Mouse (Mus musculus) hindbrain, embryonic 13.5 days (tissue): ENCODE results near the gene H2-DMb1. TPM values are rescaled to one million over a fixed set of nuclear protein-coding genes. Genes with fewer than 3 reads are reported as not detected.

ENCODE experiments used
- ATAC-seq: fragments of 200-750 bp; cut with Nextera tagmentation; 2 replicates; pipeline ENCODE4 v1.8.0; 2017; ENCODE audit warnings: moderate TSS enrichment; ENCODE audit not compliant: low FRiP score
- H3K27ac ChIP-seq: fragments of 300-500 bp; sonication (generic); 2 replicates; pipeline ENCODE4 v1.5.1; 2015; ENCODE audit warnings: inconsistent platforms, mild to moderate bottlenecking, moderate library complexity
- H3K27me3 ChIP-seq: fragments of 300-500 bp; sonication (generic); 2 replicates; pipeline ENCODE4 v1.6.1; 2015; ENCODE audit warnings: mild to moderate bottlenecking, inconsistent platforms
- H3K36me3 ChIP-seq: fragments of 300-500 bp; sonication (generic); 2 replicates; pipeline ENCODE4 v1.6.1; 2015; ENCODE audit warnings: mild to moderate bottlenecking, inconsistent platforms
- H3K4me1 ChIP-seq: fragments of 300-500 bp; sonication (generic); replicated peaks from 2 replicates; pipeline ENCODE4 v1.6.1; 2015; ENCODE audit warnings: inconsistent platforms
- H3K4me2 ChIP-seq: fragments of 300-500 bp; sonication (generic); 2 replicates; pipeline ENCODE4 v1.6.1; 2015; ENCODE audit warnings: inconsistent platforms, mild to moderate bottlenecking, moderate library complexity
- H3K4me3 ChIP-seq: fragments of 300-500 bp; sonication (generic); 2 replicates; pipeline ENCODE4 v1.5.1; 2015; ENCODE audit warnings: mild to moderate bottlenecking, inconsistent platforms
- H3K9ac ChIP-seq: fragments of 300-500 bp; sonication (generic); 2 replicates; pipeline ENCODE4 v1.6.1; 2015; ENCODE audit warnings: mild to moderate bottlenecking, inconsistent platforms
- H3K9me3 ChIP-seq: fragments of 300-500 bp; sonication (generic); 2 replicates; pipeline ENCODE4 v1.6.1; 2016; ENCODE audit warnings: inconsistent platforms
- WGBS: fragments of 180-500 bp; shearing (Covaris S2); methylation state at CpG from one replicate; pipeline ENCODE4 v1.1.7; 2015; 5-methylcytosine and 5-hydroxymethylcytosine counted together
- polyA plus RNA-seq: library from polyadenylated mRNA; unstranded; fragments of >200 nt; fragmentation: Nextera tagmentation; extraction: Ambion mirVana; gene quantifications from 2 replicates; pipeline ENCODE4 v1.2.1, GENCODE M21; 2015

H2-DMb1 gene
- polyA plus RNA-seq, 1 experiment from 2014 or later, result 0.84 TPM

DNA sequence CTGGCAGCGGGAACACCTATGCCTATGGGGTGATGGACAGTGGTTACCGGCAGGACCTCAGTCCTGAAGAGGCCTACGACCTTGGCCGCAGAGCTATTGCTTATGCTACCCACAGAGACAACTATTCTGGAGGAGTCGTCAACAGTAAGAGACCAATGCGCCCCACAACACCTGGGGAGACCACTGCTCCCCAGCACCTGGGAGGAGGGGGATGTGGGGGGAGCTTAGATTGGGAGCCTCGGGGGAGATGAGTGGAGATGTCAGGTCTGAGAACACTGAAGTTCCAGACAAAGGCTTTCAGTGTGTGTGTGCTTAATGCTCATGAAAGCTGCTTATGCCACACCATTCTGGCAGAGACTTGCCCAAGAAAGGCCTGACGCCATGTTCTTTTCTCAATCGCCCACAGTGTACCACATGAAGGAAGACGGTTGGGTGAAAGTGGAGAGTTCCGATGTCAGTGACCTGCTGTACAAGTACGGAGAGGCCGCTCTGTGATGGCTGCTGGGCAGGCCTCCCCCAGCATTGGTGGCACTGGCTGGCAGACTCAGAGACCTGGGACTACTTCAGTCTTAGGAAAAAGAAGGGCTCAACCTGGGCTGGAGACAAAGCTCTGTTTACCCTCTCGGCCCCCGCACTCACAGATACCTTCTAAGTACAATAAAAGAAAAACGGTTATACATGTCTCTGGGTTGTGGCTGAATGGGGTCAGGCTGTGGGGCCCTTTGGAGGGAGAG, 48.1 kb downstream of the H2-DMb1 start:
- 85% methylated on average over 16 of the region's 16 CpGs for WGBS
- H3K9ac ChIP-seq, result no peak overlapping the region
- no peak overlapping the region for H3K4me3 ChIP-seq
- no peak for ATAC-seq
- H3K27ac ChIP-seq, result no peak overlapping the region
- no peaks in the 10 kb centered on the region for H3K36me3 ChIP-seq
- no peaks in the 10 kb centered on the region for H3K9me3 ChIP-seq
- H3K4me2 ChIP-seq, result no peak overlapping the region
- H3K4me1 ChIP-seq, result peaks cover 29% of the 10 kb centered on the region
- peaks cover 89% of the 10 kb centered on the region for H3K27me3 ChIP-seq

DNA sequence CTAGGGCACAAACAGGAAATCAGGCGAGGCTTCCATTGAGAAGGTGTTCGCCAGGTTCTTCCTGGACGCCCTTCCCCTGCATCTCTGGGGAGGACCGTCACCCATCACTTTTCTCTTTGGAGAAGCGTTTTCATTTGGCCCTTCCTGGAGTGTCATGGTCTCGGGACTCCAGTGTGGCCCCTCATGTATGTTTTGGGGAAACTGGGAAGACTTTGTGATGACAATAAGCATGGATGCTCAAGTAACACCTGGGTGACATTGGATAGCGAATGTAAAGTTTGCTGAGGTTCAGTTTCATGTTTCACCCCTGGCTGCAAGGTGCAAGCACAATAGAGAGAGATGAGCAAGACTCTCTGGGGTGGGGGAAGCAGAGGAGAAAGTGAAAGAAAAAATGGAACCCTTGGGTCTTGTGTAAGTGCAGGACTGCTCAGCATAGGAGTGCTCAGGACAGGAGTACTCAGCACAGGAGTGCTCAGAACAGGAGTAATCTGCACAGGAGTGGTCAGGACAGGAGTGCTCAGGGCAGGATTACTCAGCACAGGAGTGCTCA, 48.7 kb downstream of the H2-DMb1 start:
- peaks cover 89% of the 10 kb centered on the region for H3K27me3 ChIP-seq
- H3K27ac ChIP-seq, result no peak overlapping the region
- H3K9ac ChIP-seq, result no peak overlapping the region
- no peaks in the 10 kb centered on the region for H3K9me3 ChIP-seq
- H3K4me1 ChIP-seq, result peaks cover 27% of the 10 kb centered on the region
- WGBS, result 72% methylated on average over 7 of the region's 7 CpGs
- no peak for ATAC-seq
- H3K4me2 ChIP-seq, result no peak overlapping the region
- H3K4me3 ChIP-seq, result no peak overlapping the region
- H3K36me3 ChIP-seq, result no peaks in the 10 kb centered on the region

DNA sequence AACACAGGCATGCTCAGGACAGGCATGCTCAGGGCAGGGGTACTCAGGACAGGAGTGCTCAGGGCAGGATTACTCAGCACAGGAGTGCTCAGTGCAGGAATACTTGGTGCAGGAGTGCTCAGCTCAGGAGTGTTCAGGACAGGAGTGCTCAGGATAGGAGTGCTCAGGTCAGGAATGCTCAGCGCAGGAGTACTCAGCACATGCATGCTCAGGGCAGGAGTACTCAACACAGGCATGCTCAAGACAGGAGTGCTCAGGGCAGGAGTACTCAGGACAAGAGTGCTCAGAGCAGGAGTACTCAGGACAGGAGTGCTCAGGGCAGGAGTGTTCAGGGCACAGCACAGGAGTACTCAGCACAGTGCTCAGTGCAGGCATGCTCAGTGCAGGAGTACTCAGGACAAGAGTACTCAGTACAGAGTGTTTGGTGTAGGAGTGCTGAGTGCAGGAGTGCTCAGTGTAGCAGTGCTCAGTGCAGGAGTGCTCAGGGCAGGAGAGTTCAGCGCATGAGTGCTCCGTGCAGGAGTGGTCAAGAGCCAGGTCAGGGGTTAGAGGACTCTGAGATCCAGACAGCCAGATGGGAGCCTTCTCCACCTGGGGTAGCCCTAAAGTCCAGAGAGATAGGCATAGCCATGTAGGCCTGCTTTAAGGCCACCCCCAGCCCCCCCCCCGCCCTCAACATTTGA, 50.0 kb downstream of the H2-DMb1 start:
- Histone ChIP-seq H3K9ac (no peak overlapping the region), H3K36me3 (no peaks in the 10 kb centered on the region), H3K9me3 (no peaks in the 10 kb centered on the region), H3K27me3 (peaks cover 84% of the 10 kb centered on the region), H3K4me1 (peaks cover 14% of the 10 kb centered on the region), H3K27ac (no peak overlapping the region), H3K4me3 (no peak overlapping the region), H3K4me2 (no peak overlapping the region)
- ATAC-seq, result peak; percentile 63; the same call in 1 of the 2 replicates
- WGBS, result 95% methylated on average over 4 of the region's 4 CpGs

DNA sequence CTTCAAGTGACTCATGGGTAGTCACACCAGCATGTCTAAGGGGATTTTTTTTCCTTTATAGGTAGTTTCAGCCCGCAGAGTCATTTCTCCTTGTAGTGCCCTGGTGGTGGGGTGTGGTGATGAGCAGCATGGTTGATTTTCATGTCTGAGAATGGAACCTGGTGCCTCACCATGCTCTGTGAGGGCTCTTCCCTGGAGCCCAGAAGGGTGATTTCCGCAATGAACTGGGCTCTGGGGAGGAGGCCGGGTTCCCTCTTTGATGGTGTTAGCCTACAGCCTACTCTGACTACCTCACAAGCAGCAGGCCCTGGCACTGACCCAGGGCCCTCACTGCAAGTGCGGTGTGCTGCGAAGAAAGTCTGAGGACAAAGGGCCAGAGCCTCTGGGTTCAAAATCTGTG, 50.6 kb downstream of the H2-DMb1 start, which contains the start of gene Tap2:
Gene Tap2, plus strand, starts transcription at position 84 of the 400 bp plus-strand sequence.
- Histone ChIP-seq H3K9me3 (no peaks in the 10 kb centered on the region), H3K27ac (no peak within 1 kb of the TSS), H3K4me3 (peak within 1 kb of the TSS; percentile 59), H3K4me1 (peaks cover 8% of the 10 kb centered on the region), H3K27me3 (peaks cover 83% of the 10 kb centered on the region), H3K4me2 (peak within 1 kb of the TSS; percentile 79), H3K9ac (peak within 1 kb of the TSS; percentile 74), H3K36me3 (no peaks in the 10 kb centered on the region)
- 60% methylated on average over 5 of the region's 5 CpGs for WGBS
- ATAC-seq, result no peak

DNA sequence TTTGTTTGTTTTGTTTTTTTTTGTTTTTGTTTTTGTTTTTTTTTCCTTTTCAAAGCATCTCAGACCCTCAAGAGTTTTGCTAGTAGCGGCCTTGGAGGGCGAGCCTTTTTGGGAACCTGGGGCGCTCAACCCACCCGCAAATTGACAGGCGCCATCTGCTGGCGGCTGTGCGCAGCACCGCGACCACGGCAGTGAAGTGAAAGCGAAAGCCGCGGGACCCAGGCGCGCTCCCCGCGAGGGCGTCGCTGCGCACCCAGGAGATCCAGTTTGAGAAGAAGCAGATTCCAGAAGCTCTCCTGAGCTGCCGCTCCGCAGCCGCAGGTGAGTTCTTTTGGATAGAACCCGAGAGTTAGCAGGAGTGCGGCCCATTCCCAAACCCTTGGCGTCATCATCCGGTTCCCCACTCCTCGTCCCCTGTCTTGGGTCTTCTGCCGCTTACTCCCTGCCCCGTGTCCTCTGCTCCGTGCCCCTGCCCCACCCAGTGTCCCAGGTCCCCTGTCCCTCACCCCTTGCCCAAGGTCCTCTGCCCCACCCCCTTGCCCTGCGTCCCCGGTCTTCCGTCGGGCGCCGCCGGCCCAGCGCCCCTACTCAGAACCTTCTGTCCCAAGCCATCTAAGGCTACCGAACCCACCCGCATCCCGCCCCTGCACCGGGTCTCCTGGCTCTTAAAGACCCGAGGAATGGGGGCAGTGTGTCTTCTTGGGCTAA, 51.6 kb downstream of the H2-DMb1 start:
- Histone ChIP-seq H3K9ac (peak overlapping the region; percentile 74), H3K4me3 (peak overlapping the region; percentile 59), H3K36me3 (no peaks in the 10 kb centered on the region), H3K9me3 (no peaks in the 10 kb centered on the region), H3K4me1 (peaks cover 8% of the 10 kb centered on the region), H3K27me3 (peaks cover 81% of the 10 kb centered on the region), H3K4me2 (peak overlapping the region; percentile 79), H3K27ac (no peak overlapping the region)
- ATAC-seq, result peak; percentile 47; the same call in 1 of the 2 replicates
- under 1% methylated on average over 44 of the region's 44 CpGs for WGBS

DNA sequence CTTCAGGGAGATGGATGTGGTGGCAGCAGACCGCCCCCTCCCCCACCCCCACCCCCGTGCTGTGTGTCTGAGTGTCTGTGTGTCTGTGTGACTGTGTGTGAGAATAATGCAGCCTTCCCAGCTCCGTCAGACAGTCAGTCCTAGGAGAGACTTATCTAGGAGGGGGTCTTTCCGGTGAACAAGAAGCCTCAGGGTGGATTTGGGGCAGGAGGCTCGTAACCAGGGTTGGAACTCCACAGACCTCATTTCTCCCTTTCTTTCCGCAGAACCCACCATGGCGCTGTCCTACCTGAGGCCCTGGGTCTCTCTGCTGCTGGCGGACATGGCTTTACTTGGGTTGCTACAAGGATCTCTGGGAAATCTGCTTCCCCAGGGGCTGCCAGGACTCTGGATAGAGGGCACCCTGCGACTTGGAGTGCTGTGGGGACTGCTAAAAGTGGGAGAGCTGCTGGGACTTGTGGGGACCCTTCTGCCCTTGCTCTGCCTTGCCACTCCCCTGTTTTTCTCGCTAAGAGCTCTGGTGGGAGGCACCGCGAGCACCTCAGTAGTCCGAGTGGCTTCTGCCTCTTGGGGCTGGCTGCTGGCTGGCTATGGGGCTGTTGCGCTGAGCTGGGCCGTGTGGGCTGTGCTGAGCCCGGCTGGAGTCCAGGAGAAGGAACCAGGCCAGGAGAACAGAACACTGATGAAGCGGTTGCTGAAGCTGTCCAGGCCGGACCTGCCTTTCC, 52.3 kb downstream of the H2-DMb1 start:
- 20% methylated on average over 18 of the region's 18 CpGs for WGBS

DNA sequence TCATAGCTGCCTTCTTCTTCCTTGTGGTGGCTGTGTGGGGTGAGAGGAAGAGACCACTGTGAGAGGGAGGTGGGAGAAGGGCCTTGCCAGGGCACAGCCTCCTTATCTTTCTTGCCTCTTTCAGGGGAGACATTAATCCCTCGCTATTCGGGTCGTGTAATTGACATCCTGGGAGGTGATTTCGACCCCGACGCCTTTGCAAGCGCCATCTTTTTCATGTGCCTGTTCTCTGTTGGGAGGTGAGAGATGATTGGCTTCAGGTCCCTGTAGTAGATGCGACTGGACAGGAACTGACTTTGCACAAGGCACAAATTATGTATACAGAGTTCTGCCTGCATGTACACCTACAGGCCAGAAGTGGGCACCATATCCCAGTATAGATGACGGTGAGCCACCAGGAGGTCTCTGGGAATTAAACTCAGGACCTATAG, 52.9 kb downstream of the H2-DMb1 start:
- ATAC-seq, result no peak
- Histone ChIP-seq H3K36me3 (no peaks in the 10 kb centered on the region), H3K27ac (no peak overlapping the region), H3K4me2 (no peak overlapping the region), H3K9ac (no peak overlapping the region), H3K4me1 (peaks cover 8% of the 10 kb centered on the region), H3K9me3 (no peaks in the 10 kb centered on the region), H3K27me3 (peaks cover 80% of the 10 kb centered on the region), H3K4me3 (no peak overlapping the region)
- 23% methylated on average over 9 of the region's 9 CpGs for WGBS

More for the DNA sequence above, 52.3 kb downstream of the H2-DMb1 start:
- H3K27ac ChIP-seq, result no peak overlapping the region
- no peaks in the 10 kb centered on the region for H3K9me3 ChIP-seq
- peaks cover 80% of the 10 kb centered on the region for H3K27me3 ChIP-seq
- H3K4me1 ChIP-seq, result peaks cover 8% of the 10 kb centered on the region
- no peaks in the 10 kb centered on the region for H3K36me3 ChIP-seq
- 0 out of 2 replicates have a peak, but pooled peaks have one; percentile 21 for ATAC-seq
- peak overlapping the region; percentile 74 for H3K9ac ChIP-seq
- H3K4me2 ChIP-seq, result peak overlapping the region; percentile 79
- peak overlapping the region; percentile 59 for H3K4me3 ChIP-seq

DNA sequence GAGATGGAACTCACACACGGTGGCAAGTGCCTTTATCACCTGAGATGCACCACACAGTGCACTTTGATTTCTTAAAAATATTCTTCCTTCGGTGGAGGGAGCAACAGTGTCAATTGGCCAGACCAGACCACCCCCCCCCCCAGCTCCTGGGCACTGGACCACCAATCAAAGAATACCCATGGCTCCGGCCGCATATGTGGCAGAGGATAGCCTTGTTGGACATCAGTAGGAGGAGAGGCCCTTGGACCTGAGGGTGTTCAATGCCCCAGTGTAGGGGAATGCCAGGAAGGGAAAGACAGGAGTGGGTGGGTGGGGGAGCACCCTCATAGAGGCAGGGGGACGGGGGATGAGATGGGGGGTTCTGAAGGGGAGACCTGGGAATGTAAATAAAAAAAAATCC, 53.9 kb downstream of the H2-DMb1 start:
- no peak overlapping the region for H3K4me3 ChIP-seq
- WGBS, result 92% methylated on average over 5 of the region's 5 CpGs
- no peak overlapping the region for H3K27ac ChIP-seq
- H3K9ac ChIP-seq, result no peak overlapping the region
- peaks cover 10% of the 10 kb centered on the region for H3K4me1 ChIP-seq
- ATAC-seq, result no peak
- no peaks in the 10 kb centered on the region for H3K36me3 ChIP-seq
- no peak overlapping the region for H3K4me2 ChIP-seq
- H3K27me3 ChIP-seq, result peaks cover 79% of the 10 kb centered on the region
- no peaks in the 10 kb centered on the region for H3K9me3 ChIP-seq

DNA sequence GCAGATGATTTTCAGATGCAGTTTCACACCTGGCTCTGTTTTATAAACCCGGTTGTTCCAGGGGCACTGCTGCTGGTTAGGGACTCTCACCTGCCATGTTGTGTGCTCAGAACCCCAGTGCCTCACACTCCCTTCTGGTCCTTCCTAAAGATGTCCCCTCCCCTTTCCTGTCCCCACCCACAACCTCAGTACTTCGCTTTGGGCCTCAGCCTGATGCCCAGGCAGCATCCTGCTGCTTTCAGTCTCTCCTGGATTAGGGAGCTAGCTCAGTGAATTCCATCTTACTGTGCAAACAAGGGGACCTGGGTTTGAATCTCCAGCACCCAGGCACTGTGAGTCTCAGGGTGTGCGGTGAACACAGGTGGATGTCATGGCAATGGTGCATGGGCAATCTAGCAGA, 54.6 kb downstream of the H2-DMb1 start:
- Histone ChIP-seq H3K4me1 (peaks cover 14% of the 10 kb centered on the region), H3K27me3 (peaks cover 84% of the 10 kb centered on the region), H3K4me3 (no peak overlapping the region), H3K9ac (no peak overlapping the region), H3K4me2 (no peak overlapping the region), H3K36me3 (no peaks in the 10 kb centered on the region), H3K27ac (no peak overlapping the region), H3K9me3 (no peaks in the 10 kb centered on the region)
- 59% methylated on average over 3 of the region's 3 CpGs for WGBS
- ATAC-seq, result no peak

DNA sequence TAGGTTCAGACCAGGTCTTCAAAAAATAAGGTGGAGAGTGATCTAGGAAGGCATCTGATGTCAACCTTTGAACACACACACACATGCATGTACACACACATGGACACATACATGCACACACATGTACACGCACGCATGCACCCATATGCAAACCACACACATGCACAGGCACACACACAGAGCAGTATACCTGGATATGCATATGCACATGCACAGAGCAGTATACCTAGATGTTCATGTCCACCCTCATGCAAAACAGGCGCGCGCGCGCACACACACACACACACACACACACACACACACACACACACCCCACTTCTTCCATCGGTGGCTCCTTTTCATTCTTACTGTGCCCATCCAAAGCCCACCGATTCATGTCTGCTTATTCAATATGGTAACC, 55.0 kb downstream of the H2-DMb1 start:
- peaks cover 86% of the 10 kb centered on the region for H3K27me3 ChIP-seq

DNA sequence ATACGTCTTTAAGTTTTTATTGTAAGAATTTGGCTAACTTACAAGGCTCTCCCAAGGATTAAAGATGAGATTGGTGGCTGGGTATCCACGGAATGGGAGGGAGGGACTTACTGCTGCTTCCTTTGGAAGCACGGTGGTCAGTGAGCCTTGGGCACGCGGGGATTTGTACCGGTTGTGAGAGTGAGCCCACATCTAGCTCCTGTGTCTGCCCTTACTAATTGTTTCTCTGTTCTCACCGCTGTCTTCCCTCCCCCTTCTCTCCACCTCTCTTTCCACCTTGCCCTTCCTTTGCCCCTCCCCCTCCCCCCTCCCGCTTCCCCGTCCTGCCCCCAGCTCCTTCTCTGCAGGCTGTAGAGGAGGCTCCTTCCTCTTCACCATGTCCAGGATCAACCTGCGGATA, 55.5 kb downstream of the H2-DMb1 start:
- WGBS, result 29% methylated on average over 10 of the region's 10 CpGs
- no peaks in the 10 kb centered on the region for H3K36me3 ChIP-seq
- H3K9me3 ChIP-seq, result no peaks in the 10 kb centered on the region
- H3K4me2 ChIP-seq, result no peak overlapping the region
- no peak overlapping the region for H3K4me3 ChIP-seq
- no peak overlapping the region for H3K9ac ChIP-seq
- ATAC-seq, result no peak
- H3K4me1 ChIP-seq, result peaks cover 14% of the 10 kb centered on the region
- H3K27ac ChIP-seq, result no peak overlapping the region
- H3K27me3 ChIP-seq, result peaks cover 86% of the 10 kb centered on the region

More for the DNA sequence above, 55.0 kb downstream of the H2-DMb1 start:
- H3K36me3 ChIP-seq, result no peaks in the 10 kb centered on the region
- H3K4me3 ChIP-seq, result no peak overlapping the region
- no peak overlapping the region for H3K27ac ChIP-seq
- WGBS, result 98% methylated on average over 9 of the region's 9 CpGs
- no peak for ATAC-seq
- H3K4me2 ChIP-seq, result no peak overlapping the region
- H3K9ac ChIP-seq, result no peak overlapping the region
- H3K4me1 ChIP-seq, result peaks cover 14% of the 10 kb centered on the region
- H3K9me3 ChIP-seq, result no peaks in the 10 kb centered on the region
